Mouse (Mus musculus) brain, embryonic 18.5 days (tissue): ENCODE data around the gene Fam102b.

ENCODE experiments used
- DNase-seq: peaks from one replicate; pipeline ENCODE4 v3.0.0-alpha.2; 2012; ENCODE audit warnings: low read depth, low spot score

The Fam102b gene

DNA sequence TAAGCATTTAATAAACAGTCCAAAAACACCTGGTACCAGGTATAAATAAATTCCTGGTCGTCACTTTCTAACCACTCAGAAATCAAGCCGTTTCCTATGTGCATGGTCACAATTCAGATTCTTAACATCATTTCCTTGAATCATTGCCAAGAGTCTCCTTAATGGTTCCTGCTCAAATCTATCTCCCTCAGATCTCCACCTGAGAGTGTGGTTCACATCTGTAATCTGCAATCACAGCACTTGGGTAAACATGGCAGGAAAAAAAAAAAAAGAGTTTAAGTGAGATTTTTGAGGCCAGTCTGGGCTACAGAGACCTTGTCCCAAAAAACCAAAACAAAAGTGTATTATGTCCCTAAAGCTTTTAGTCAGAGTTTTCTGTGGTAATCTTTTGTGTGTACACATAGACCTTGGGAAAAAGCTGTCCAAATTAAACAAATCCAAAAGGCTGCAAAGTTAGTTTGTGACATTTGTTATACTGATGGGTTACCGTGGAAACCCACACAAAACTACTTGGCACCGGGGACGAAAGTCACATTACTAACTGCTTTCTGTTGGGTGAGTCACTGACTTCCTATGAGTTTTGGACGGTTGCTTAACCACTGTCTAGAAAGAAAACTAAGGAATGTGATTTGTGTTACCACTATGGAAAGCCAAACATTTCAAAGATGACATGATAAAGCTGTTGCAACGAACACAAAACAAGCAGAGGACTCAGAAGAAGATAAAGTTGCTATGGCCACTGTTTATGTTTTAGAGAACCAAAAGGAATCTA is 16.7 kb downstream of the Fam102b start:
- no peak for DNase-seq

DNA sequence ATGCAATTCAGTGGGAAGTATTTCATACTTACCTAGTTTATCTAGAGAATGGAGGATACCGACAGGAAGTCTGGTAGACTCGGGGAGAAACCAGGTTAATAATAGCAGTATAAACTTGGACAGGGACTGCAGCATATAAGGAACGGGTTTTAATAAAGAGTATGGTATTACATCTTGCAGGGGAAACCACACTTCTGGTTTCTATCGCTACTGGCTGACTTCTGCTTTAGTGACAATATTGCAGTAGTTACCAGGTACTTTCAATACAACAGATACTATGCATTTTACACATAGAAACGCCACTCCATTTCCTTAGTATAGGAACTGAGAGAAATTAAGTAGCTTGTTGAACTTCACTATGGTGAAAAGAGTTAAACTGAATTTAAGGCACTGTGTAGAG is 19.2 kb downstream of the Fam102b start:
- DNase-seq = no peak

- no peak for DNase-seq
These were observed 21.6 kb downstream of the Fam102b start for GRCm38 (mm10) chr3:109005777-109006176.

DNA sequence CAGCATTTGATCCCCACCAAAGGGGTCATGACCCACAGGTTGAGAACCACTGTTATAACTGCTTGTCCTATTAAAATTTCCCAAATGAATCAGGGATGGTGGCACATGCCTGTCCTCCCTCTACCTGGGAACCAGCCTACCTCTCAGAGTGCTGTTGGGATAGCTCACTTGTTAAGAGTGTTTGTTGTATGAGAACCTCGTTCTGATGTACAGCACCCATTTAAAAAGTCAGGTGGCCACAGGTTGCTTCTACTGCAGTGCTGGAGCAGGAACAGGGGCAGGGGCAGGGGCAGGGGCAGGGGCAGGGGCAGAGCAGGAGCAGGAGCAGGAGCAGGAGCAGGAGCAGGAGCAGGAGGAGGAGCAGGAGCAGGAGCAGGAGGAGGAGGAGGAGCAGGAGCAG is 28.2 kb downstream of the Fam102b start:
- DNase-seq = no peak

DNA sequence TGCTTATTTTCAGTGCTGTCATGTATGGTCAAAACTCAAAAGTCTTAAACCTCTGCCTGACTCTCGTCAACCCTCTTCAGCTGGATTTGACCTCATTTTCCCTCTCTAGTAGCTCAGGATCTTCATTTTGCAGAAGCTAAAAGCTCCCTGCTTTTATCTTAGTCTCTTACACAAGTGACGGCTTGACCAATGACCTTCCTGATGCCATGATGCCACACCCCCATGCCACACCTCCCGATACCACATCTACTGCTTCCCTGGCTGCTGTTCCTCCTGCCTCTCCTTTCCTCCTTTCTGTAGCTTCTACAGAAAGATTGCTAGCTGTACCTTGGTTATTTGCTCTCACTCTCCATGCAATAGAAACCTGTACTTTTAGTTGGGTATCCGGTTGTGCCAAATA is 29.6 kb downstream of the Fam102b start:
- no peak for DNase-seq

GRCm38 (mm10) chr3:108997284-108997683 is 30.1 kb downstream of the Fam102b start:
- no peak for DNase-seq

- no peak for DNase-seq
These were observed 32.0 kb downstream of the Fam102b start for GRCm38 (mm10) chr3:108995379-108995778.

DNA sequence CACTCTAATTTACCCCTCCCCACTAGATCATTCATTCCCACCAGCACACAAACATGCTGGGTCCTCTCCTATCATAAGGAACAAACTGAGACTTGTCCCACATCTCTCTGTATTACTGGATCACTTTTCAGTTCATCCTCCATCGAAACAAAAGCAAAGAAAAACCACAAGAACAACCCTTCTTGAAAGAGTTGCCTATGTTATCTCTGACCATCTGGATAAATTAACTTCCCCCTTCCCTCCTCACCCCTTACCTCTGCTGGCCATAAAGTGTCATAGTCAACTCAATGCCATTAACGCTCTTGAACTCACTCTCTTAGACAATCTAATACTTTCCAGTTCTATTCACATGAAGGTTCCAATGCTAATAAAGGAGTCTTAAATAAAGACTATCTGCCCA is 32.9 kb downstream of the Fam102b start:
- DNase-seq = no peak

DNA sequence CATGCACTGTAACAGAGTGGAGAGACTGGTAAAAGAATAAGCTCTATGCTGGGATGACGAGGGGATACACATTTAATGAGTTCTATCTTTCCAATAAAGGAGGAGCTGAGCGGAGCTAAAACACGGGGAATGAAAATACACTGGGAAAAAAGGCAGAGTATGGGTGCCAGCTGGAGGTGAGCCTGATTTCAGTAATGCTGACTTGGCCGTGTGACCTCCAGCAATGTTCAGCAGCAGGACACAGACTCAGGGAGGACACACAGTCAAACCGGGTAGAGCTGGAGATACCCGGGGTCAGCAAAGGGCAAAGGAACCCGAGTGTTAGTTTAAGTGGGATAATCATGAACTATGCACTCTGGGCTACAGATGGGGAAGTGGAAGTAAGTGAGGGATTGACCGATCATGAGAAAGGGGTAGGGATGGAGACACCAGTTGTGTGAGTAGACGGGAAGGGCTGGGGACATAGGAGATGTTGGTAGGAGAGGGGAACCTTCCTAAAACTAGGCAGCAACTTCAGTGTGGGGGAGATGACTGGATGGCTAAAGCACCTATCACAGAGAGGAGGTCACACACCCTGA is 37.3 kb downstream of the Fam102b start:
- DNase-seq = no peak

- DNase-seq = no peak
These were observed 40.3 kb downstream of the Fam102b start for GRCm38 (mm10) chr3:108987009-108987659.

DNA sequence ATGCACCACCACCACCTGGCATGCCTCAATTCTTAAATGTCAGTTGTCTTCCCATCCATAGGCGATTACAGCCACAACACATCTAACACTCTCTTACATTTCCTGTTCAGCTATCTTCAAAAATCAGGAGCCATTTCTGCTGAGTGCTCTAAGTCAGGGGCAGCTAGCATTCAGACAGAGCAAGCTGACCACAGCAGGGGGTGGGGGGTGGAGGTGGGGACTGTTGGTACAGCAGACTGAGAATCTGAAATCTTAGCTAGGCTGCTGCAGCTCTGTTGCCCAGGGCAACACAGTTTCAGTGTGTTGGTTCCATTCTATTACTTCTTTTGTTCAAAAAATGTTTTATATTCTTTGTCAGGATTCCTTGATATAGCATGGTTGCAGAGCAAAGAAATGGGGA is 40.9 kb downstream of the Fam102b start:
- no peak for DNase-seq

DNA sequence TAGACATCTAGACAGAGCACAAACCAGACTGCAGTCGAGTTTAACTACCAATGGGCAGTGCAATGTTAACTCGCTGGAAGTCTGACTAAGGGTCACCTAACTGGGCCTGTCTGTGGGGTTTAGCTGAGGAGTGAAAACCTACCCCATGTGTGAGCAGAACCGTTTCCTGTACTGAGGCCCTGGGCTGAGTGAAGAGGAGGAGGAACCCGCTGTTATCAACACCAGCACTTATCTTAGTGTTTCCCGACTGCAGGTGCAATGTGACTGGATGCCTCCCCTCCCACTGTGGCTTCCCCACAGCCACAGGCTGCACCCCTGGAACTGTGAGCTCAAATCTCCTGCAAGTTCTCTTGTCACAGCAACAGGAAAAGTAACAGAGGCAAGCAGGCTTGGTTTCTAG is 43.4 kb downstream of the Fam102b start:
- no peak for DNase-seq

GRCm38 (mm10) chr3:108981946-108982345 is 45.5 kb downstream of the Fam102b start:
- DNase-seq = no peak

GRCm38 (mm10) chr3:108977340-108978030 is 49.9 kb downstream of the Fam102b start:
- DNase-seq = no peak

- no peak for DNase-seq
These were observed 52.4 kb downstream of the Fam102b start for GRCm38 (mm10) chr3:108974920-108975485.

DNA sequence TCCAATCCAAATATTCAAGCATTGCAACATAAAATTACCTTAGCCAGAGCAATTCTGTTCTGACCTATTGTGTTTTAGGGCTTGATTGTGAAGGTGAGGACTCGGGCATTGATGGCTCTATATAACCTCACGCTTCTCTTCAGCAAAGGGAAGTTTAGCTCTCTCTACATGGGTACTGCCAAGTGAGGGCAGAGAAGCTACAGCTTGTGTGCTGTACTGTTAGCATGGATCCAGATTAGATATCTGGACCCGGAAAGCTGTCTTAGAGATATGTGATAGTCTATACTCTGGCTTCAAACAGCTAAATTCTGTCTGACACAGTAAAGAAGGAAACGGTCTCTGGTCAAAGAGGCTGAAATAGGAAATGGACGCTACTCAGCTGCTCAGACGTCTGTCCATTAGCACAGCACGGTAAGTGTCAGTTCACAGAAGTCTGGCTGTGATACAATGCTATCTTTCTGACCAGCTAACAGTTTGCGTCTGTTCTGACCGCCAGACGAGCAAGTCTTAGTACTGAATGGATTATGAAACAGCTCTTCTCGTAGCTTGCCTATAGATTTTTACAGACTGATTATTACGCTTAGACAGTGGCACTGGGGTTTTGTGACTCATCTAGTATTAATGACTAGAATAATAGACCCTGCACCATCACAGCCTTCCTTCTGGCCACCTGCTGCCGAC is 53.3 kb downstream of the Fam102b start:
- no peak for DNase-seq

DNA sequence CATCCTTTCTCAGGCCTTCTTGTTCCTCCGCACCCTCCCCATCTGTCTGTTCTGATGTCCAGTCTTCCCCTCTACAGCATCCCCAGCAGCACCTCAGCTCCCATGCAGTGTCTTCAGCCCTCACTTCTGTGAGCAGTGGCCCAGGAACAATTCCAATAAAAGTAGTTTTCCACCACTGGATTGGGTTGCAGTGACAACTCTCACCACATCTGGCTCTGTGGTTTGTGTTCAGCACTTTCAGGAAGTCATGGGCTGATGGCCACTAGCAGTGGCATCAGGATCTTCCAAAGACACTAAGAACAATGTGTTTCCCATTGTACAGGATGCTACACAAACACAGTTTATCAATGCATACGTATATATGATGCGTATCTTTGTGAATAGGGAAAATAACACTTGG is 61.4 kb downstream of the Fam102b start:
- DNase-seq = no peak

DNA sequence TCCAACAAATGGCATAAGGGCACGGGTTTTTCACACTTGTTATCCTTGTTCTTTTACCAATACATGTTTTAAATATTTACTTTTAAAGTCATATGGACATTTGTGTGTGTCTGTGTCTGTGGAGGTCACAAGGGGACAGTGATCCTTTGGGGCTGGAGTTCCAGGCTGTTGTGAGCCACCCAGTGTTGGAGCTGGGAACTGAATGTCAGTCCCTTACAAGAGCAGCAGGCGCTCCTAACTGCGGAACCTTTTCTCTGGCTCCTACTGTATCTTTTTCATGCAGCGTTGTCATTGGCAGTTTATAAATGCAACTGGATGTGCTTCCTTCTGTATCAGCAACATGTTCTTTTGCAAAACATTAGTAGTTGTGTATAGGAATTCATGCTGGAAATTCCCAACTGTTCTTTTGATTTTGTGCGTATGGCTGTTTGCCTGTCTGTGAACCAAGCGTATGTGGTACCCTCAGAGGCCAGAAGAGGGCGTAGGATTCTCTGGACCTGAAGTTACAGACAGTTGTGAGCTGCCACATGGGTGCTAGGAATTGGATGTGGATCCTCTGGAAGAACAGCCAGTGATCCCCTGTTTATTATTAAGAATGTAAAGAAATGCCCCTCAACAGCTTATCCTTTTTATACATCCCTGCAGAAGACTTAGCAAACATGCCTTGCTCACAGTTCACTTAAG is 62.9 kb downstream of the Fam102b start:
- DNase-seq = no peak

DNA sequence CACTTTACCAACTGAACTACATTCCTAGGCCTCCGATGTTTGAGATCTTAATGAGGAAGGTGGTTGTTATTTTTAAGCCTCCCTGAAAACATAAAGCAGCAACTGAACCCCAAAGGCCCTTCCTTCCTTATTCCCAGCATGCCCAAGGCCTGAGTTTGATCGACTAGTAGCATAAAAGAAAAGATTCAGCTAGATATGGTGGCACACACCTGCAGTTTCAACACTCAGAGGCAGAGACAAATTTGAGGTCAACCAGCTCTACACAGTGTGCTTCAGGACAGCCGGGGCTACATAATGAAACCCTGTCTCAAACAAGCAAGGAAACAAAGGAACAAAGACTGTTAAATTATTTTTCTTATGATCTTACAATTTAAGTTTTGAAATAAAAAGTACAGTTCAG is 63.6 kb downstream of the Fam102b start:
- DNase-seq = no peak

GRCm38 (mm10) chr3:108963278-108963677 is 64.1 kb downstream of the Fam102b start:
- no peak for DNase-seq

DNA sequence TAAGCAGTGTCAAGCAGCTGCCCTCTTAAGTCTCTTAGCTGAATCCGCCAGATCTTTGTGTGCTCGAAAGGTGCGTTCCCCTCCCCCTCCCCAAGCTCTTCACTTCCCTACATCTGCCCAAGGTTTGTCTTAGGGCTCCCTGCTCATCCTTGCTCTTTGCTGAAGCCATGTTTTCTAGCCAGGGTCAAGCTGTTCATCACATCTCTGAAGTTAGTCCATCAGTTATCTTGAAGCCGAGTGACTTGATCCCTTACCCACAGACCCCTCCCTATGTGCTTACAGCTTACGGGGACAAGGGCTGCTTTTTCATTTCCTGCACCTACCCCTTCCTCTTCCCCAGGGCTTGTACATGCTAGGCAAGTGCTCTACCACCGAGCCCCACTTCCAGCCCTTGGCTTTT is 65.8 kb downstream of the Fam102b start:
- DNase-seq = no peak
